ENCODE assay signal across 24 mouse cellular contexts in genomic region chr5:64975121-64975520, GRCm38 (mm10).
"Had no signal": no experiment of that assay in that cellular context is flagged by ENCODE, and none has a peak within 500 bp of the region (broad histone marks: within the 10 kb centered on the region; RNA-seq: fewer than 3 reads in every experiment).

No protein-coding gene starts in this region.

- H3K27ac ChIP-seq: kidney, embryonic 15.5 days; left cerebral cortex, adult 2 months; limb, embryonic 12.5 days; liver, embryonic 13.5 days; lung, embryonic 15.5 days; midbrain, embryonic 12.5 days; midbrain, embryonic 15.5 days; neural tube, embryonic 12.5 days; neural tube, embryonic 15.5 days had no signal

- H3K36me3 ChIP-seq: liver, embryonic 13.5 days; midbrain, embryonic 12.5 days; midbrain, embryonic 15.5 days; neural tube, embryonic 12.5 days; neural tube, embryonic 15.5 days had no signal

- H3K4me2 ChIP-seq: kidney, embryonic 15.5 days; limb, embryonic 12.5 days; liver, embryonic 13.5 days; lung, embryonic 15.5 days; midbrain, embryonic 12.5 days; midbrain, embryonic 15.5 days; neural tube, embryonic 12.5 days; neural tube, embryonic 15.5 days had no signal

- ATAC-seq: midbrain, embryonic 15.5 days had no signal

- H3K9ac ChIP-seq: kidney, embryonic 15.5 days; limb, embryonic 12.5 days; liver, embryonic 13.5 days; lung, embryonic 15.5 days; midbrain, embryonic 12.5 days; midbrain, embryonic 15.5 days; neural tube, embryonic 12.5 days; neural tube, embryonic 15.5 days had no signal

- H3K4me3 ChIP-seq: kidney, embryonic 15.5 days; left cerebral cortex, adult 2 months; limb, embryonic 12.5 days; liver, embryonic 13.5 days; lung, embryonic 15.5 days; megakaryocyte, embryonic 14.5 days; midbrain, embryonic 12.5 days; midbrain, embryonic 15.5 days; neural tube, embryonic 12.5 days; neural tube, embryonic 15.5 days had no signal

- H3K9me3 ChIP-seq: kidney, embryonic 15.5 days; limb, embryonic 12.5 days; liver, embryonic 13.5 days; lung, embryonic 15.5 days; megakaryocyte, embryonic 14.5 days; midbrain, embryonic 12.5 days; midbrain, embryonic 15.5 days; neural tube, embryonic 12.5 days; neural tube, embryonic 15.5 days had no signal

- DNase-seq: kidney, adult 11 months; kidney, adult 8-10 months; kidney, postnatal 10 days; kidney, postnatal 36 days; layer of hippocampus, postnatal 36 days; liver, embryonic 13.5 days; lung, adult 18-20 months; lung, postnatal 10 days; lung, postnatal 36 days; right cerebral cortex, adult 18-20 months; right cerebral cortex, postnatal 14 days; right cerebral cortex, postnatal 4 days; spleen, adult 18-20 months; thymus, adult 18-20 months; thymus, postnatal 36 days had no signal

- H3K27me3 ChIP-seq: kidney, embryonic 15.5 days; lung, embryonic 15.5 days had no signal
